13 mouse cellular contexts compared by ENCODE assay signal in genomic region chr2:158225301-158225700, GRCm38 (mm10). TPM values are rescaled to one million over a fixed set of nuclear protein-coding genes. Genes with fewer than 3 reads are reported as not detected.
DNase-seq lines count a peak whose midpoint lies in the region; ATAC-seq and TF ChIP-seq lines count a peak whose summit lies in the region.
"Had no signal": no experiment of that assay in that cellular context is flagged by ENCODE, and none has a peak within 500 bp of the region (broad histone marks: within the 10 kb centered on the region; RNA-seq: fewer than 3 reads in every experiment).

No protein-coding gene starts in this region.

- in situ Hi-C loops in CH12.LX (cut with MboI; ENCODE audit: low pct_ligation_motif_present, low pct_unique_long_range_greater_than_20kb, low sequenced_read_pairs): no loop called here

- peaks cover 21% of the 10 kb centered on the region for H3K27me3 ChIP-seq in CH12.LX (replicated peaks)
- H3K27me3 ChIP-seq in limb, embryonic 15.5 days: no peaks in the 10 kb centered on the region
- H3K27me3 ChIP-seq: embryonic facial prominence, embryonic 12.5 days had no signal

- peak in 1 of 2 experiments; percentile 51; a peak in 2 of 4 replicates for TF ChIP-seq CTCF in CH12.LX (conservative IDR thresholded peaks at IDR 0.05 in 1 of 2, IDR thresholded peaks at IDR 0.05 in 1 of 2; ENCODE audit: low read depth in 2 of 2, low read length in 2 of 2)

- no peak overlapping the region for H3K4me2 ChIP-seq in CH12.LX (ENCODE audit: insufficient read depth, low read depth, poor library complexity, severe bottlenecking)
- H3K4me2 ChIP-seq in limb, embryonic 15.5 days: no peak overlapping the region
- H3K4me2 ChIP-seq: embryonic facial prominence, embryonic 12.5 days had no signal

- H3K4me3 ChIP-seq in CH12.LX (replicated peaks in 1 of 3; ENCODE audit: low read depth in 2 of 3, low read length in 2 of 3, poor library complexity in 1 of 3): no peak overlapping the region
- H3K4me3 ChIP-seq in limb, embryonic 15.5 days: no peak overlapping the region
- H3K4me3 ChIP-seq: embryonic facial prominence, embryonic 12.5 days had no signal

- DNase-seq in heart, adult 18-20 months: peak; percentile 67 to 78
- no peak for DNase-seq in heart, adult 8-10 months (ENCODE audit: low spot score)
- DNase-seq in CH12.LX (ENCODE audit: extremely low read depth): no peak
- peak; percentile 61 for DNase-seq in gastrocnemius, adult 18-20 months (ENCODE audit: low spot score)
- no peak for DNase-seq in layer of hippocampus, postnatal 10 days (ENCODE audit: low spot score in 2 of 2)
- no peak for DNase-seq in frontal cortex, postnatal 14 days (ENCODE audit: low spot score in 2 of 2)
- DNase-seq in urinary bladder, postnatal 25 days (ENCODE audit: low spot score): no peak
- DNase-seq: layer of hippocampus, postnatal 36 days; thymus, postnatal 25 days had no signal

- WGBS in limb, embryonic 15.5 days: 66% methylated on average over 5 of the region's 5 CpGs

- no peak overlapping the region for H3K9ac ChIP-seq in CH12.LX (ENCODE audit: insufficient read depth, low read depth)
- no peak overlapping the region for H3K9ac ChIP-seq in limb, embryonic 15.5 days
- H3K9ac ChIP-seq: embryonic facial prominence, embryonic 12.5 days had no signal

- peaks cover 9% of the 10 kb centered on the region for H3K9me3 ChIP-seq in CH12.LX (replicated peaks; ENCODE audit: low read length)
- no peaks in the 10 kb centered on the region for H3K9me3 ChIP-seq in limb, embryonic 15.5 days
- H3K9me3 ChIP-seq: embryonic facial prominence, embryonic 12.5 days had no signal

- TF ChIP-seq RAD21 in CH12.LX (IDR thresholded peaks at IDR 0.05; ENCODE audit: low read depth, low read length): peak; percentile 11

- no peak for ATAC-seq in limb, embryonic 15.5 days (ENCODE audit: insufficient number of reproducible peaks, low FRiP score, low TSS enrichment, low read depth)

- dilution Hi-C loops in CH12.LX (cut with MboI; ENCODE audit: extremely low pct_ligation_motif_present, extremely low pct_unique_long_range_greater_than_20kb, low sequenced_read_pairs): no loop called here

- no peak for TF ChIP-seq EP300 in CH12.LX (IDR thresholded peaks at IDR 0.05; ENCODE audit: low read length)

- H3K27ac ChIP-seq in CH12.LX (ENCODE audit: insufficient read depth, low read depth): no peak overlapping the region
- peak overlapping the region; percentile 72 for H3K27ac ChIP-seq in limb, embryonic 15.5 days
- H3K27ac ChIP-seq: embryonic facial prominence, embryonic 12.5 days had no signal

- TF ChIP-seq POLR2A in CH12.LX (IDR thresholded peaks at IDR 0.05; ENCODE audit: low read depth, low read length): no peak

- H3K79me2 ChIP-seq in CH12.LX (replicated peaks; ENCODE audit: control insufficient read depth, extremely low read depth, insufficient read depth, poor library complexity, severe bottlenecking): no peaks in the 10 kb centered on the region

- H3K4me1 ChIP-seq in CH12.LX (ENCODE audit: control insufficient read depth in 1 of 2, insufficient read depth in 2 of 2): peaks cover 6 to 24% of the 10 kb centered on the region in 2 experiments
- peaks cover 74% of the 10 kb centered on the region for H3K4me1 ChIP-seq in limb, embryonic 15.5 days

- no peaks in the 10 kb centered on the region for H3K36me3 ChIP-seq in CH12.LX (replicated peaks in 1 of 2; ENCODE audit: control insufficient read depth in 1 of 2, insufficient read depth in 1 of 2, low read length in 1 of 2)
- no peaks in the 10 kb centered on the region; the same call in 1 of the 2 replicates for H3K36me3 ChIP-seq in limb, embryonic 15.5 days
- H3K36me3 ChIP-seq: embryonic facial prominence, embryonic 12.5 days had no signal

TF ChIP-seq in CH12.LX, 34 proteins besides CTCF, POLR2A, EP300 and RAD21:
- TF ChIP-seq SMC3 (IDR thresholded peaks at IDR 0.05; ENCODE audit: low read depth, low read length) (peak; percentile 42), MAX (IDR thresholded peaks at IDR 0.05; ENCODE audit: low read length) (no peak)

RNA-seq across cellular contexts. Expression of gene D630003M21Rik, which starts 3.7 kb away (rescaled TPM):
- total RNA-seq in heart, adult 18-20 months (2021): 1 to 10 TPM; 5.1 to 5.4 TPM
- total RNA-seq in heart, adult 8-10 months (2022): 1 to 10 TPM; 4.7 to 6.3 (median 5.5) TPM
- 0.29 and 0.93 TPM in 2 replicates for total RNA-seq in CH12.LX (2012; rRNA removed)
- total RNA-seq in CH12.LX (2014; rRNA removed): 1.1 and 1.4 TPM in 2 replicates
- 0.20 and 0.23 TPM in 2 replicates for polyA plus RNA-seq in CH12.LX (2012; ENCODE audit: insufficient read length, low read depth)
- 1 to 10 TPM; 1.2 to 1.7 TPM for total RNA-seq in gastrocnemius, adult 18-20 months (2021)
- polyA plus RNA-seq in limb, embryonic 15.5 days (2015; fragmentation: Nextera tagmentation; extraction: Ambion mirVana): 12.0 and 12.2 TPM in 2 replicates
- 1 to 10 TPM; 4.3 to 4.4 TPM for total RNA-seq in layer of hippocampus, postnatal 10 days (2021)
- total RNA-seq: MEL had no signal

RNA-seq across cellular contexts. Expression of gene Bpi, which starts 32.6 kb away (rescaled TPM):
- not detected for total RNA-seq in heart, adult 18-20 months (2021)
- not detected for total RNA-seq in heart, adult 8-10 months (2022)
- total RNA-seq in CH12.LX (2012; rRNA removed): 0.17 and 0.21 TPM in 2 replicates
- total RNA-seq in CH12.LX (2014; rRNA removed): 0.46 and 0.81 TPM in 2 replicates
- 0.14 and 0.51 TPM in 2 replicates for polyA plus RNA-seq in CH12.LX (2012; ENCODE audit: insufficient read length, low read depth)
- not detected for total RNA-seq in gastrocnemius, adult 18-20 months (2021)
- not detected in 2 replicates for polyA plus RNA-seq in limb, embryonic 15.5 days (2015; fragmentation: Nextera tagmentation; extraction: Ambion mirVana)
- total RNA-seq in layer of hippocampus, postnatal 10 days (2021): not detected
- total RNA-seq: layer of hippocampus, postnatal 36 days; MEL had no signal
- polyA plus RNA-seq: embryonic facial prominence, embryonic 12.5 days; neural tube, embryonic 11.5 days had no signal

Comparison
In these comparisons a context has a peak if more than half of its experiments do, and no peak if none do; other contexts are left out.
1. DNase-seq: peak in heart, adult 18-20 months (2 of 2) and gastrocnemius, adult 18-20 months (single experiment); none in heart, adult 8-10 months (single experiment), CH12.LX (single experiment), layer of hippocampus, postnatal 10 days (0 of 2), frontal cortex, postnatal 14 days (0 of 2) and urinary bladder, postnatal 25 days (single experiment).